Mouse (Mus musculus) lung, embryonic 16.5 days (tissue): ENCODE results near the gene Tysnd1. TPM values are rescaled to one million over a fixed set of nuclear protein-coding genes. Genes with fewer than 3 reads are reported as not detected.

Experiments
- ATAC-seq: fragments of 200-750 bp; cut with Nextera tagmentation; 2 replicates; pipeline ENCODE4 v1.8.0; 2017; ENCODE audit warnings: low read depth, mild to moderate bottlenecking, moderate library complexity
- H3K27ac ChIP-seq: fragments of 300-500 bp; sonication (generic); 2 replicates; pipeline ENCODE4 v1.5.1; 2014; ENCODE audit warnings: mild to moderate bottlenecking, control low read depth, low read length
- H3K27me3 ChIP-seq: fragments of 300-500 bp; sonication (generic); 2 replicates; pipeline ENCODE4 v1.6.1; 2014; ENCODE audit warnings: low read depth, low read length, mixed read lengths; ENCODE audit not compliant: control insufficient read depth, insufficient read depth
- H3K36me3 ChIP-seq: fragments of 300-500 bp; sonication (generic); 2 replicates; pipeline ENCODE4 v1.6.1; 2014; ENCODE audit warnings: low read length; ENCODE audit not compliant: control insufficient read depth, insufficient read depth
- H3K4me1 ChIP-seq: fragments of 300-500 bp; sonication (generic); replicated peaks from 2 replicates; pipeline ENCODE4 v1.6.1; 2014; ENCODE audit warnings: low read length, mixed read lengths; ENCODE audit not compliant: control insufficient read depth, insufficient read depth
- H3K4me2 ChIP-seq: fragments of 300-500 bp; sonication (generic); 2 replicates; pipeline ENCODE4 v1.6.1; 2014; ENCODE audit warnings: low read depth, low read length, control low read depth
- H3K4me3 ChIP-seq: fragments of 300-500 bp; sonication (generic); 2 replicates; pipeline ENCODE4 v1.5.1; 2014; ENCODE audit warnings: mild to moderate bottlenecking, low read length, control low read depth
- H3K9ac ChIP-seq: fragments of 300-500 bp; sonication (generic); 2 replicates; pipeline ENCODE4 v1.6.1; 2014; ENCODE audit warnings: low read length, control low read depth
- H3K9me3 ChIP-seq: fragments of 300-500 bp; sonication (generic); 2 replicates; pipeline ENCODE4 v1.6.1; 2016; ENCODE audit warnings: low read length; ENCODE audit not compliant: control insufficient read depth
- WGBS: fragments of 180-500 bp; shearing (Covaris S2); extraction: QIAGEN DNeasy Blood & Tissue Kit; methylation state at CpG from one replicate; pipeline ENCODE4 v1.1.7; 2014; 5-methylcytosine and 5-hydroxymethylcytosine counted together
- polyA plus RNA-seq: library from polyadenylated mRNA; unstranded; fragments of >200 nt; fragmentation: Nextera tagmentation; extraction: Ambion mirVana; gene quantifications from 2 replicates; pipeline ENCODE4 v1.2.1, GENCODE M21; 2015

The Tysnd1 gene
- polyA plus RNA-seq, 1 experiment from 2014 or later = 19.2 TPM

DNA sequence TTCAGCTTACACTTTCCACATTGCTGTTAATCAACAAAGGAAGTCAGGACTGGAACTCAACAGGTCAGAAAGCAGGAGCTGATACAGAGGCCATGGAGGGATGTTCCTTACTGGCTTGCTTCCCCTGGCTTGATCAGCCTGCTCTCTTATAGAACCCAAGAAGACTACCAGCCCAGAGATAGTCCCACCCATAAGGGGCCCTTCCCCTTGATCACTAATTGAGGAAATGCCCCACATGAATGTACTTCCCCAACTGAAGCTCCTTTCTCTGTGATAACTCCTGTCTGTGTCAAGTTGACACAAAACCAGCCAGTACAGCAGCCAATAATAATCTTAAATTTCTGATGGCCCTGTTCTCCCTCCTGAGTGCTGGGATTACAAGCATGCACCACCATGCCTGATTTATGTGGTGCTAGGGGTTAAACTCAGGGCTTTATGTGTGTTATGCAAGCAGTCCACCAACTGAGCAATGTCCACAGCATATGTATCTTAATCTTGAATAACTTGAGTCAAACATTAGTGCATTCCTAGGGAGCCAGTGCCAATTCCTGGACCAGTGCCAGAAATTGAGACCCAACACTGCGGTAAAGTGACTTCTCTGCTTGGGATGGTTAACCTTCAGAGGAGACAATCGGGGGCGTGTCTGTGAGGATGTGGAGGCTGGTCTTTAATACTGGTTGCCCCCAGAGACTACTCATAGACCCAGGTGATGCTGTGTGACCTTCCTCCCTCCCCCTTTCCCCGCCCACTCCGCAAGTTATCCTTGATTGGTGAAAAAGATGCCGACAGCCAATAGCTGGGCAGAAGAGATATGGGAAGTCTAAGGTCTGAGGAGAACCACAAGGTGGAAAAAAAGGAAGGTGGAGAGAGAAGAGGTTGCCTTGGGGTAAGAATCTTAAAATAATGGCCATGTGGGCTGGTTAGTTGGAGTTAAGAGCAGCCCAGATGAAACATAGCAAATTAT lies 11.4 kb downstream of the Tysnd1 start:
- H3K27me3 ChIP-seq = no peaks in the 10 kb centered on the region
- H3K36me3 ChIP-seq = peaks cover 11% of the 10 kb centered on the region
- ATAC-seq = peak; percentile 49; the same call in 1 of the 2 replicates
- H3K4me2 ChIP-seq = no peak overlapping the region
- H3K27ac ChIP-seq = no peak overlapping the region
- no peaks in the 10 kb centered on the region for H3K4me1 ChIP-seq
- H3K4me3 ChIP-seq = no peak overlapping the region
- no peak overlapping the region for H3K9ac ChIP-seq
- no peaks in the 10 kb centered on the region for H3K9me3 ChIP-seq
- 65% methylated on average over 6 of the region's 6 CpGs for WGBS

DNA sequence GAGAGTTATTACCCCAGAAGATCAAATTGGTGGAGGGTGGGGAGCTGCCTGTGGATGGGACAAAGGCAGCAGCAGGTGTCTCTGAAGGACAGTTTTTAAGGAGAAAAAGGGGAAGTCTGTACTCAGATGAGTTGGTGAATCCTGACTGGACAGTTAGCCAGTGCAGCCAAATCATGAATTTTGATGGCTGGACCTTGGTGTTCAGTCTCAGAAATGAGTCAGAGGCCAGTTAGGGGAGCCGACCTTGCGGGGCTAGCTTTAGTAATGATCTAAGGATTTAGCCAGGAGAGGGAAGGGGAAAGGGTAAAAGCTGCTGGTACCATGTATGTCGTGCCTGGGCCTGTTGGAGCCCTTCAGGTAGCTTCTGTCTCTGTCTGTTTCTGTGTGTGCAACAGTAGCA lies 18.3 kb downstream of the Tysnd1 start:
- 78% methylated on average over 3 of the region's 3 CpGs for WGBS
- no peaks in the 10 kb centered on the region for H3K9me3 ChIP-seq

DNA sequence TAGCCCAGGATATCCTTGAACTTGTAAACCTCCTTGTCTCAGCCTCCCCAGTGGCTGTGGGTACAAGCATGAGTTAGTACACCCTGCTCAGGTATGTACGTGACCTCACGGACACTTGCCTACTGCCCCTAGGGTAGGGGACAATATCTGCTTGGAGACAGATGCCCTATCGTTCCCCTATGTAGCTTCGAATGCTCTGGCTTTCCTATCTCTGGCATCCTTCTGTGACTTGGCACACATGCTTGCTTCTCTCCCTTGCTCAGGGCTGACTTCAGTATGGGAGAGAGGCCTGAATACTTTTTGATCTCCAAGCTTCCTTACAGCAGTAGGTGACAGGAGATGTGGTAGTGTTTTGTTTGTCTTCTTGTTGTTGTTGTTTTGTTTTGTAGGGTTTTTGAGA lies 18.8 kb downstream of the Tysnd1 start:
- H3K4me1 ChIP-seq = peaks cover 7% of the 10 kb centered on the region
- H3K9me3 ChIP-seq = no peaks in the 10 kb centered on the region
- H3K27ac ChIP-seq = no peak overlapping the region
- no peak overlapping the region for H3K9ac ChIP-seq
- no peaks in the 10 kb centered on the region for H3K27me3 ChIP-seq
- no peak overlapping the region for H3K4me3 ChIP-seq
- H3K4me2 ChIP-seq = no peak overlapping the region
- H3K36me3 ChIP-seq = no peaks in the 10 kb centered on the region
- ATAC-seq = no peak
- 92% methylated on average over 4 of the region's 4 CpGs for WGBS

More for the DNA sequence above, 18.3 kb downstream of the Tysnd1 start:
- Histone ChIP-seq H3K27me3 (no peaks in the 10 kb centered on the region), H3K27ac (no peak overlapping the region), H3K36me3 (no peaks in the 10 kb centered on the region), H3K4me2 (no peak overlapping the region), H3K4me1 (peaks cover 7% of the 10 kb centered on the region), H3K9ac (no peak overlapping the region), H3K4me3 (no peak overlapping the region)
- no peak for ATAC-seq

DNA sequence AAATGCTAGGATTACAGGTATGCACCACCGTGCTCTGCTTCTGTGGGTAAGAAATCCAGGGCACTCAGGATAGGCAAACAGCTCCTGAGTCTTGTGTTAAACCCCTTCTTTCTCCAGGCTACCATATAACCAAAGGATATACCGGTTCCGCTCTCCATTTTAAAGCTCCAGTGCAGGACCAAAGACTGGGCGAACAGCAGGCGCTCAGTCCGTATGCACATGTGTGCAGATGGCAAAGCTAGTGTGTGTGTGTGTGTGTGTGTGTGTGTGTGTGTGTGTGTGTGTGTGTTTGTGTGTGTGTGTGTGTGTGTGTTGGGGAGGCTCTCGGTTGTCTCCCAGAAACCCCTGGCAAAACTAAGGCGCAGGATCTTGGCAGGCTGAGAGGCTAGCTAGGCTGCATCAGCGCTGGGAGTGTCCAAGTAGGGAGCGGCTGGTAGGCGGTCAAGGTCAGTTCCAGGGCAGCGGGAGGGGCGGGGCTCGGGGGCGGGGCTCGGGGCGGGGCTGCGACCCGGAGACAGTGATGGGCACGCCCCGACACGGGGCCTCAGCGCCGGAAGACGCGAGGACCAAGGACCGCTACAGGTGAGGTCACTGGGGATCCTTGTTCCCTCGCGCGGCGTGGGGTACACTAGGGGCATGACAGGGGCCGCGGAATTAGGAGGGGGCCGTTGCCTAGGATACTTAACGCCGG lies 19.6 kb downstream of the Tysnd1 start, which contains the start of gene Aifm2:
Aifm2 (plus strand) TSS at position 493 of the 691 bp plus-strand sequence.
- peak within 1 kb of the TSS; percentile 60 for H3K9ac ChIP-seq
- H3K4me1 ChIP-seq = peaks cover 7% of the 10 kb centered on the region
- WGBS = 10% methylated on average over 31 of the region's 36 CpGs
- H3K36me3 ChIP-seq = no peaks in the 10 kb centered on the region
- H3K4me3 ChIP-seq = peak within 1 kb of the TSS; percentile 71
- H3K4me2 ChIP-seq = peak within 1 kb of the TSS; percentile 83
- H3K27ac ChIP-seq = no peak within 1 kb of the TSS
- no peaks in the 10 kb centered on the region for H3K9me3 ChIP-seq
- peak; percentile 96 for ATAC-seq
- no peaks in the 10 kb centered on the region for H3K27me3 ChIP-seq

DNA sequence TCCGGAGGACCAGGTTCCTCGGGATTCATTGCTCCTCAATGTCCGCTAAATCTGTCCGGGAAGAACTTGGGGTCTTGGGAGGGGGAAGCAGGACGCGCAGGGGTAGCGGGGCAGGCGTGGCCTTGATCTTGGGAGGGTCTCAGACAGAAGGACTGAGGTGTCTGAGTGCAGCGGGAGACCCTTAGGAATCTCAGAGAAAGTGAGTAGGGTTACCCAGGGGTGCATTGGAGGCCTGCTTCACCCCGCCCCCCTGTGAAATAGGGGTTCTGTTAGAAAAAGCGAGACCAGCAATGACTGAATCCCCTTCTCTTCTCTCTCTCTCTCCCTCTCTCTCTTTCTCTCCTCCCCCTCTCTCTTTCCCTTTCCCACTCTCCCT lies 20.1 kb downstream of the Tysnd1 start:
- H3K27me3 ChIP-seq = no peaks in the 10 kb centered on the region
- H3K4me2 ChIP-seq = peak overlapping the region; percentile 83
- no peak overlapping the region for H3K27ac ChIP-seq
- 5% methylated on average over 11 of the region's 11 CpGs for WGBS
- H3K9me3 ChIP-seq = no peaks in the 10 kb centered on the region
- ATAC-seq = no peak
- H3K4me1 ChIP-seq = peaks cover 7% of the 10 kb centered on the region
- H3K9ac ChIP-seq = peak overlapping the region; percentile 60
- H3K4me3 ChIP-seq = peak overlapping the region; percentile 71
- H3K36me3 ChIP-seq = no peaks in the 10 kb centered on the region

DNA sequence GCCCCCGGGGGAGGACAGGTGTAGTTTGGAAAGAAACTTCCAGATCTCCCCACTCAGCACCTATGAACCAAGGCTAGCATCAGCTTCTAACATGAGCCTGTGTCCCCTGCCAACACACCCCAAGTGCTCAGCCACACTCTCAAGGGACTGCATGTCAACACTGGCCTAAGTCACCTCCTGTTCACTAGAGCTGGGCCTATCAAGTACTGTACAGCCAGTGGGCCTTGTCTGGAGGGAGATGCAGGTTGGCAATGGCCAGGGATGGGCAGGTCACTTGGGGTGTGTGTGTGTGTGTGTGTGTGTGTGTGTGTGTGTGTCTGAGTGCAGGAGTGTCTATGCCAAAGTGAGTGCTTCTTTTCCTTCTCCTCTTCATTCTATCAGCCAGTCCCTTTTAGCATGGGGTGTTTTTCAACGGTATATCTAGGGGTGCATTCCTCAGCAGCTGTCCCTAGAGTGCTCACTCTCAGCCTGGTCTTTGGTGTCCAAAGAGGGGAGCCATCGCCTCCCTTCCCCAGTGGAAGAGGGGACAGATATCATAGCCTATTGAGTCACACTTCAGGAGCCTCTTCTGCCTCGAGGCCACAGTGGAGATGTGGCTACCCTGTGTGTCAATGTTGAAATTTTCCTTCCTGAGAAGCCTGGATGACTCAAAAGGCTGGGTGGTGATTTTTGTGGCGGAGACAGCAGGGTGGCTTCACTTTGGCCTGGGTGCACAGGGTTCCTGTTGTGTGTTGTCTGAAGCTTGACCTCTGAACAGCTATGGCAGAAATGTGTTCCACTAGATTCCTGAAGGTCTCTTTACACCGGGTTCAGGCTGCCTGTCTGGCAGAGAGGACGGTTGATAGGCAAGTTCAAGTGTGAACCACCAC lies 20.9 kb downstream of the Tysnd1 start:
- Histone ChIP-seq H3K4me3 (no peak overlapping the region; the same call in 1 of the 2 replicates), H3K9ac (no peak overlapping the region)

DNA sequence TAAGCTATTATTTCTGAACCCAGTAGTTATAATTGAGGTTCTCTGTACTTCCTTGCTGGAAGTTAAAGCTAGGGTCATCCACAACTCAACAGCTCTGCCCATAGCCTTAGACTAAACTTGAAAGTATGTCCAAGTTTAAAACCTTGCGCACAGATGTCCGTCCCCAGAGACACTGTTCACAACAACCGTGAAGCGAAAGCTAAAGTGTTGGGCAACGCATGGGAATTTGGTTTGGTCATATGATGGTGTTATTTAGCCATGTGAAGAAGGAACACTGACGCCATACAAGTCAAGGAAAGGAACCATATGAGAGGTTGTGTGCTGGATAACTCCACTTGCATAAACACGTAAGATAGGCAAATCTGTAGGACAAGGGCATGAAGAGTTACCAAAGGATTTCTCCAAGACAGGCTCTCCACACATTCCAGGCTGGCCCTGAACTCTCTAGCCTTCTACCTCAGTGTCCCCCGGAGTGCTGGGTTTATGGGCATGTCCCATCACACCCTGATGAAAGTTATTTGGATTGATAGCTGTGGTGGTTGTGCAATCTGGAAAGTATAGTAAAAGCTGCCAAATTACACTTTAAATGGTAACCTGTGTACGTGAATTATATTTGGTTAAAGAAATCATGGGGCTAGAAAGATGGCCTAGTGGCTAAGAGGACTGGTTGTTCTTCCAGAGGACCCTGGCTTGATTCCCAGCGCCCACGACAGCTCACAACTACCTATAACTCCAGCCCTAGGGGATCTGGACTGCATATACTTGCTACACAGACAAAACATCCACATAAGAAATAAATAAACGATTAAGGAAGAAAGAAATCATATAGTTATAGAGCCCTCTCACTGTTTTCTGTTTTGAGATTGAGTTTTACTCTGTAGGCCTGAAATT lies 22.3 kb downstream of the Tysnd1 start:
- Histone ChIP-seq H3K4me3 (no peak overlapping the region), H3K36me3 (no peaks in the 10 kb centered on the region), H3K4me2 (no peak overlapping the region), H3K27me3 (no peaks in the 10 kb centered on the region), H3K4me1 (peaks cover 7% of the 10 kb centered on the region), H3K9ac (no peak overlapping the region), H3K27ac (no peak overlapping the region), H3K9me3 (no peaks in the 10 kb centered on the region)
- no peak for ATAC-seq
- WGBS = 88% methylated on average over 12 of the region's 12 CpGs

More for the DNA sequence above, 20.9 kb downstream of the Tysnd1 start:
- Histone ChIP-seq H3K27ac (no peak overlapping the region), H3K9me3 (no peaks in the 10 kb centered on the region), H3K4me2 (peak overlapping the region; percentile 83), H3K4me1 (peaks cover 7% of the 10 kb centered on the region), H3K36me3 (no peaks in the 10 kb centered on the region), H3K27me3 (no peaks in the 10 kb centered on the region)
- WGBS = 68% methylated on average over 7 of the region's 7 CpGs
- peak; percentile 23; the same call in 1 of the 2 replicates for ATAC-seq

DNA sequence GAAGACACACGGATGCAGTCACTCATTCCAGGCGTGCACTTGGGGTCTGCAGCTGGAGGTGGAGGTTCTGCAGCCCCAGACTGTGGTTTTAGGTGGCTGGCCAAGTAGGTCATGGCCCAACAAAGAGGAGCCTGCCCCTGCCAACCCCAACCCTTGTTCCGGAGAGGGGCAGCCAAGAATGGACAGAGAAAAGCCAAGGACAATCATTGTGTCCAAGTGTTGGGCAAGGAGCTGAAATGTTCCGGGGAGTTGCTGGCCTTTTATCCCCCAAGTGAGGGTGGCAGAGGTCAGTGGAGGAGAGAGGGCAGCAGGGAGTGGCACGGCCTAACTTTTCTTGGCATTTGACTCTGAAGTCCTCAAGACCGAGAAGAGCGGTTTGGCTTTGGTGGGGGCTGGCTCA lies 25.0 kb downstream of the Tysnd1 start:
- Histone ChIP-seq H3K27ac (no peak overlapping the region), H3K4me3 (no peak overlapping the region), H3K27me3 (no peaks in the 10 kb centered on the region), H3K9ac (no peak overlapping the region), H3K4me2 (no peak overlapping the region), H3K4me1 (peaks cover 5% of the 10 kb centered on the region), H3K36me3 (no peaks in the 10 kb centered on the region), H3K9me3 (no peaks in the 10 kb centered on the region)
- WGBS = 74% methylated on average over 7 of the region's 7 CpGs
- ATAC-seq = no peak
